Mouse (Mus musculus) heart, embryonic 14.5 days (tissue): ENCODE data around the gene Krt87. TPM values are rescaled to one million over a fixed set of nuclear protein-coding genes. Genes with fewer than 3 reads are reported as not detected.

Experiments used
- ATAC-seq: fragments of 200-750 bp; cut with Nextera tagmentation; 2 replicates; pipeline ENCODE4 v1.8.0; 2017; ENCODE audit warnings: low read depth, moderate TSS enrichment; ENCODE audit not compliant: insufficient number of reproducible peaks, insufficient read depth, low FRiP score
- H3K27ac ChIP-seq, 2 experiments: fragments of 200-500 bp in 1 of 2; fragments of 300-500 bp in 1 of 2; sonication (generic) in 1 of 2; replicated peaks in 1 of 2; 2 replicates each; pipeline ENCODE4 v1.5.1; 2012 to 2014; ENCODE audit warnings: low read depth in 2 of 2, low read length in 2 of 2, control low read depth in 1 of 2, mild to moderate bottlenecking in 1 of 2, mixed read lengths in 1 of 2; ENCODE audit not compliant: control insufficient read depth in 1 of 2, insufficient read depth in 1 of 2
- H3K27me3 ChIP-seq: fragments of 300-500 bp; sonication (generic); 2 replicates; pipeline ENCODE4 v1.6.1; 2014; ENCODE audit warnings: mild to moderate bottlenecking, low read length, control low read depth; ENCODE audit not compliant: control insufficient read depth, insufficient read depth
- H3K36me3 ChIP-seq: fragments of 300-500 bp; sonication (generic); 2 replicates; pipeline ENCODE4 v1.6.1; 2014; ENCODE audit warnings: mild to moderate bottlenecking, control low read depth, low read length, mixed read lengths; ENCODE audit not compliant: control insufficient read depth, insufficient read depth
- H3K4me1 ChIP-seq, 2 experiments: fragments of 200-500 bp in 1 of 2; fragments of 300-500 bp in 1 of 2; sonication (generic) in 1 of 2; 2 replicates each; pipeline ENCODE4 v1.6.1; 2012 to 2014; ENCODE audit warnings: low read length in 2 of 2, control low read depth in 1 of 2, mixed read lengths in 1 of 2; ENCODE audit not compliant: control insufficient read depth in 2 of 2, insufficient read depth in 2 of 2
- H3K4me2 ChIP-seq: fragments of 300-500 bp; sonication (generic); 2 replicates; pipeline ENCODE4 v1.6.1; 2014; ENCODE audit warnings: mild to moderate bottlenecking, low read length
- H3K4me3 ChIP-seq, 2 experiments: fragments of 200-500 bp in 1 of 2; fragments of 300-500 bp in 1 of 2; sonication (generic) in 1 of 2; 2 replicates each; pipeline ENCODE4 v1.5.1; 2012 to 2014; ENCODE audit warnings: low read length in 2 of 2, mild to moderate bottlenecking in 2 of 2, control low read depth in 1 of 2, low read depth in 1 of 2, moderate library complexity in 1 of 2; ENCODE audit not compliant: control insufficient read depth in 1 of 2, insufficient read depth in 1 of 2
- H3K9ac ChIP-seq: fragments of 300-500 bp; sonication (generic); 2 replicates; pipeline ENCODE4 v1.6.1; 2014; ENCODE audit warnings: mild to moderate bottlenecking, low read length
- H3K9me3 ChIP-seq: fragments of 300-500 bp; sonication (generic); 2 replicates; pipeline ENCODE4 v1.6.1; 2016; ENCODE audit warnings: low read length, control low read depth; ENCODE audit not compliant: control insufficient read depth
- WGBS: fragments of 180-500 bp; shearing (Covaris S2); extraction: QIAGEN DNeasy Blood & Tissue Kit; methylation state at CpG from one replicate; pipeline ENCODE4 v1.1.7; 2014; 5-methylcytosine and 5-hydroxymethylcytosine counted together
- polyA plus RNA-seq: library from polyadenylated mRNA; unstranded; fragments of >200 nt; fragmentation: Nextera tagmentation; extraction: Ambion mirVana; gene quantifications from 2 replicates; pipeline ENCODE4 v1.2.1, GENCODE M21; 2014

Gene Krt87
- polyA plus RNA-seq, 1 experiment from 2014 or later: not detected

- Histone ChIP-seq H3K9ac (no peak within 1 kb of the TSS), H3K27ac (no peak within 1 kb of the TSS), H3K4me2 (no peak within 1 kb of the TSS), H3K27me3 (peaks cover 6% of the 10 kb centered on the region), H3K36me3 (no peaks in the 10 kb centered on the region), H3K9me3 (no peaks in the 10 kb centered on the region), H3K4me1 (no peaks in the 10 kb centered on the region), H3K4me3 (no peak within 1 kb of the TSS)
- no peak for ATAC-seq
- WGBS: 21% methylated on average over 10 of the region's 10 CpGs
Measured at GRCm38 (mm10) chr15:101472952-101473528, 34.4 kb upstream of the Krt87 start, which contains the start of gene Krt86. Gene Krt86, plus strand, starts transcription at chr15:101473478.

DNA sequence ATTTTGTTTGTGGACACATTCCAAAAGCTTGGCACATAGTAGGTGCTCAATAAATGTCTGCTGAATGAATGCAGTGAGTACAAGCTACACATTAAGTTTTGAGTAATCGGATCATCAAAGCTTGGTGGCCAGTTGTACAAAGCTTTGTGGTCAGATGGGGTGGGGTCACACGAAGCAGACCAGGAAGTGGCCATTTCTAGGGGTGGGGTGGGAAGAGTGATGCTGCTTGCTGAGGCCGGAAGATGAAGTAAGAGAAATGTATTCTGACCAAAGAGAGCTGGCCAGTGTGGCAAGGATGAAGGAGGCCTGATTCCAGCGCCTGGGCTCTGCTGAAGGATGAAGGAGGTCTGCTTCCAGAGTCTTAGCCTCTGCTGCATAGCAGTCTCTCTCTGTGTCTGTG is 30.5 kb upstream of the Krt87 start:
- ATAC-seq: no peak
- WGBS: 68% methylated on average over 4 of the region's 4 CpGs
- H3K4me3 ChIP-seq: no peak overlapping the region

GRCm38 (mm10) chr15:101463651-101464050 is 25.0 kb upstream of the Krt87 start, which contains the start of gene Krt81:
Gene Krt81, minus strand, starts transcription at chr15:101463751.
- Histone ChIP-seq H3K9ac (no peak within 1 kb of the TSS), H3K27ac (no peak within 1 kb of the TSS), H3K9me3 (no peaks in the 10 kb centered on the region), H3K4me1 (no peaks in the 10 kb centered on the region), H3K4me3 (no peak within 1 kb of the TSS), H3K4me2 (no peak within 1 kb of the TSS), H3K27me3 (0 out of 2 replicates have a peak, but pooled peaks cover 7% of the 10 kb centered on the region), H3K36me3 (no peaks in the 10 kb centered on the region)
- ATAC-seq: no peak
- WGBS: 75% methylated on average over 13 of the region's 13 CpGs

More for the DNA sequence above, 30.5 kb upstream of the Krt87 start:
- no peaks in the 10 kb centered on the region for H3K4me1 ChIP-seq
- H3K4me2 ChIP-seq: no peak overlapping the region
- H3K9me3 ChIP-seq: no peaks in the 10 kb centered on the region
- no peaks in the 10 kb centered on the region for H3K36me3 ChIP-seq
- no peak overlapping the region for H3K9ac ChIP-seq
- no peaks in the 10 kb centered on the region for H3K27me3 ChIP-seq
- H3K27ac ChIP-seq: no peak overlapping the region

GRCm38 (mm10) chr15:101459283-101459682 is 20.7 kb upstream of the Krt87 start:
- H3K4me1 ChIP-seq: no peaks in the 10 kb centered on the region
- no peak for ATAC-seq
- no peak overlapping the region for H3K4me3 ChIP-seq
- no peak overlapping the region for H3K27ac ChIP-seq
- H3K27me3 ChIP-seq: 0 out of 2 replicates have a peak, but pooled peaks cover 7% of the 10 kb centered on the region
- H3K9ac ChIP-seq: no peak overlapping the region
- no peak overlapping the region for H3K4me2 ChIP-seq
- peaks cover 9% of the 10 kb centered on the region; the same call in 1 of the 2 replicates for H3K9me3 ChIP-seq
- WGBS: 79% methylated on average over 14 of the region's 14 CpGs
- no peaks in the 10 kb centered on the region for H3K36me3 ChIP-seq

- H3K4me1 ChIP-seq: no peaks in the 10 kb centered on the region
- H3K4me3 ChIP-seq: no peak overlapping the region
- H3K4me2 ChIP-seq: no peak overlapping the region
- no peak overlapping the region for H3K9ac ChIP-seq
- H3K9me3 ChIP-seq: peaks cover 9% of the 10 kb centered on the region; the same call in 1 of the 2 replicates
- H3K36me3 ChIP-seq: no peaks in the 10 kb centered on the region
- WGBS: 68% methylated on average over 16 of the region's 16 CpGs
- 0 out of 2 replicates have a peak, but pooled peaks cover 7% of the 10 kb centered on the region for H3K27me3 ChIP-seq
- ATAC-seq: no peak
- H3K27ac ChIP-seq: no peak overlapping the region
Measured at GRCm38 (mm10) chr15:101458361-101458930, 19.8 kb upstream of the Krt87 start.

GRCm38 (mm10) chr15:101455891-101456290 is 17.3 kb upstream of the Krt87 start:
- no peak for ATAC-seq
- Histone ChIP-seq H3K27me3 (0 out of 2 replicates have a peak, but pooled peaks cover 3% of the 10 kb centered on the region), H3K4me1 (no peaks in the 10 kb centered on the region; a peak in 1 of 4 replicates), H3K9ac (no peak overlapping the region), H3K9me3 (peaks cover 9% of the 10 kb centered on the region; the same call in 1 of the 2 replicates), H3K27ac (no peak overlapping the region), H3K4me2 (no peak overlapping the region), H3K4me3 (no peak overlapping the region), H3K36me3 (no peaks in the 10 kb centered on the region)
- WGBS: 84% methylated on average over 6 of the region's 6 CpGs

- Histone ChIP-seq H3K4me2 (no peak overlapping the region), H3K27ac (no peak overlapping the region), H3K9me3 (peaks cover 9% of the 10 kb centered on the region; the same call in 1 of the 2 replicates), H3K4me3 (no peak overlapping the region), H3K27me3 (0 out of 2 replicates have a peak, but pooled peaks cover 3% of the 10 kb centered on the region), H3K9ac (no peak overlapping the region), H3K4me1 (no peaks in the 10 kb centered on the region; a peak in 1 of 4 replicates), H3K36me3 (no peaks in the 10 kb centered on the region)
- no peak for ATAC-seq
- WGBS: 81% methylated on average over 2 of the region's 2 CpGs
Measured at GRCm38 (mm10) chr15:101455292-101455691, 16.7 kb upstream of the Krt87 start.
